Mouse (Mus musculus) kidney, postnatal 0 days (tissue): ENCODE data around the gene Tmem126a. TPM values are rescaled to one million over a fixed set of nuclear protein-coding genes. Genes with fewer than 3 reads are reported as not detected.

ENCODE experiments used
- ATAC-seq: fragments of 200-750 bp; cut with Nextera tagmentation; replicated peaks from 2 replicates; pipeline ENCODE4 v1.8.0; 2017; ENCODE audit warnings: low read depth, moderate number of reproducible peaks, moderate TSS enrichment, moderate library complexity; ENCODE audit not compliant: low FRiP score
- DNase-seq: peaks from one replicate; pipeline ENCODE4 v3.0.0-alpha.2; 2016; ENCODE audit warnings: low spot score
- H3K27ac ChIP-seq: fragments of 300-500 bp; sonication (generic); 2 replicates; pipeline ENCODE4 v1.5.1; 2014; ENCODE audit warnings: mild to moderate bottlenecking
- H3K27me3 ChIP-seq: fragments of 300-500 bp; sonication (generic); 2 replicates; pipeline ENCODE4 v1.6.1; 2014; ENCODE audit warnings: low read length, mixed read lengths; ENCODE audit not compliant: insufficient read depth
- H3K36me3 ChIP-seq: fragments of 300-500 bp; sonication (generic); 2 replicates; pipeline ENCODE4 v1.6.1; 2014; ENCODE audit warnings: low read length, mixed read lengths; ENCODE audit not compliant: insufficient read depth
- H3K4me1 ChIP-seq: fragments of 300-500 bp; sonication (generic); replicated peaks from 2 replicates; pipeline ENCODE4 v1.6.1; 2014; ENCODE audit warnings: antibody characterized with exemption, low read length, mixed read lengths; ENCODE audit not compliant: insufficient read depth
- H3K4me2 ChIP-seq: fragments of 300-500 bp; sonication (generic); 2 replicates; pipeline ENCODE4 v1.6.1; 2014; ENCODE audit warnings: mild to moderate bottlenecking, low read length, moderate library complexity, mixed read lengths
- H3K4me3 ChIP-seq: fragments of 300-500 bp; sonication (generic); replicated peaks from 2 replicates; pipeline ENCODE4 v1.5.1; 2014; ENCODE audit warnings: low read depth, low read length
- H3K9ac ChIP-seq: fragments of 300-500 bp; sonication (generic); 2 replicates; pipeline ENCODE4 v1.6.1; 2014; ENCODE audit warnings: low read depth, low read length
- H3K9me3 ChIP-seq: fragments of 300-500 bp; sonication (generic); replicated peaks from 2 replicates; pipeline ENCODE4 v1.6.1; 2016; ENCODE audit warnings: low read length, inconsistent platforms, mixed read lengths
- CTCF ChIP-seq: IDR thresholded peaks from 2 replicates; pipeline ENCODE4 v1.5.1; 2016; ENCODE audit warnings: antibody characterized with exemption, low read depth, mild to moderate bottlenecking, moderate library complexity
- WGBS: fragments of 180-500 bp; shearing (Covaris S2); extraction: QIAGEN DNeasy Blood & Tissue Kit; methylation state at CpG from one replicate; pipeline ENCODE4 v1.1.7; 2014; 5-methylcytosine and 5-hydroxymethylcytosine counted together
- polyA plus RNA-seq: library from polyadenylated mRNA; unstranded; fragments of >200 nt; fragmentation: Nextera tagmentation; extraction: Ambion mirVana; gene quantifications from 2 replicates; pipeline ENCODE4 v1.2.1, GENCODE M21; 2015

The Tmem126a gene
- polyA plus RNA-seq, 1 experiment from 2014 or later, result 144 TPM

- Histone ChIP-seq H3K9ac (peak overlapping the region; percentile 98), H3K27ac (peak overlapping the region; percentile 99), H3K4me1 (no peaks in the 10 kb centered on the region; the same call in 1 of the 2 replicates), H3K4me2 (peak overlapping the region; percentile 60), H3K36me3 (0 out of 2 replicates have a peak, but pooled peaks cover 4% of the 10 kb centered on the region), H3K4me3 (peak overlapping the region; percentile 94), H3K27me3 (no peaks in the 10 kb centered on the region), H3K9me3 (no peaks in the 10 kb centered on the region)
- peak; percentile 53 for TF ChIP-seq CTCF
- ATAC-seq (peak; percentile 82), DNase-seq (peak; percentile 75)
- WGBS, result under 1% methylated on average over 121 of the region's 123 CpGs
Observed at GRCm38 (mm10) chr7:90443101-90444091, 13.6 kb downstream of the Tmem126a start.

- TF ChIP-seq CTCF, result no peak
- peak within 1 kb of the TSS; percentile 99 for H3K27ac ChIP-seq
- DNase-seq, result peak; percentile 99
- no peaks in the 10 kb centered on the region for H3K27me3 ChIP-seq
- H3K4me2 ChIP-seq, result peak within 1 kb of the TSS; percentile 60
- peak within 1 kb of the TSS; percentile 94 for H3K4me3 ChIP-seq
- no peaks in the 10 kb centered on the region; the same call in 1 of the 2 replicates for H3K4me1 ChIP-seq
- no peaks in the 10 kb centered on the region for H3K9me3 ChIP-seq
- peak within 1 kb of the TSS; percentile 98 for H3K9ac ChIP-seq
- under 1% methylated on average over 54 of the region's 54 CpGs for WGBS
- H3K36me3 ChIP-seq, result 0 out of 2 replicates have a peak, but pooled peaks cover 2% of the 10 kb centered on the region
- peak; percentile 95 for ATAC-seq
Observed at GRCm38 (mm10) chr7:90442518-90443080, 14.4 kb downstream of the Tmem126a start, which contains the start of gene Crebzf. TSS of gene Crebzf (plus strand) at chr7:90442729.

- H3K4me3 ChIP-seq, result peak overlapping the region; percentile 94
- peak overlapping the region; percentile 98 for H3K9ac ChIP-seq
- no peaks in the 10 kb centered on the region for H3K27me3 ChIP-seq
- TF ChIP-seq CTCF, result no peak
- DNase-seq (no peak), ATAC-seq (no peak)
- no peaks in the 10 kb centered on the region; the same call in 1 of the 2 replicates for H3K4me1 ChIP-seq
- H3K4me2 ChIP-seq, result peak overlapping the region; percentile 60
- peak overlapping the region; percentile 99; the same call in 1 of the 2 replicates for H3K27ac ChIP-seq
- WGBS, result 8% methylated on average over 4 of the region's 4 CpGs
- H3K9me3 ChIP-seq, result no peaks in the 10 kb centered on the region
- H3K36me3 ChIP-seq, result no peaks in the 10 kb centered on the region
Observed at GRCm38 (mm10) chr7:90442070-90442469, 15.0 kb downstream of the Tmem126a start.

GRCm38 (mm10) chr7:90440044-90440443 is 17.0 kb downstream of the Tmem126a start:
- ATAC-seq (no peak), DNase-seq (no peak)
- Histone ChIP-seq H3K9me3 (no peaks in the 10 kb centered on the region), H3K27ac (no peak overlapping the region), H3K4me3 (no peak overlapping the region), H3K9ac (no peak overlapping the region), H3K27me3 (no peaks in the 10 kb centered on the region), H3K36me3 (no peaks in the 10 kb centered on the region), H3K4me2 (no peak overlapping the region), H3K4me1 (no peaks in the 10 kb centered on the region; the same call in 1 of the 2 replicates)
- WGBS, result 86% methylated on average over 4 of the region's 4 CpGs
- TF ChIP-seq CTCF, result no peak

GRCm38 (mm10) chr7:90432221-90432620 is 24.8 kb downstream of the Tmem126a start:
- Histone ChIP-seq H3K4me2 (no peak overlapping the region), H3K36me3 (no peaks in the 10 kb centered on the region), H3K27ac (no peak overlapping the region), H3K4me3 (no peak overlapping the region), H3K9me3 (no peaks in the 10 kb centered on the region), H3K9ac (no peak overlapping the region), H3K27me3 (no peaks in the 10 kb centered on the region), H3K4me1 (no peaks in the 10 kb centered on the region)
- TF ChIP-seq CTCF, result no peak
- no peak for ATAC-seq
- no peak for DNase-seq

GRCm38 (mm10) chr7:90427006-90427405 is 30.0 kb downstream of the Tmem126a start:
- ATAC-seq (no peak), DNase-seq (no peak)
- TF ChIP-seq CTCF, result no peak
- H3K36me3 ChIP-seq, result no peaks in the 10 kb centered on the region
- H3K9ac ChIP-seq, result no peak overlapping the region
- H3K4me1 ChIP-seq, result no peaks in the 10 kb centered on the region
- no peak overlapping the region for H3K27ac ChIP-seq
- peak overlapping the region; percentile 62 for H3K4me2 ChIP-seq
- peak overlapping the region; percentile 25 for H3K4me3 ChIP-seq
- H3K9me3 ChIP-seq, result no peaks in the 10 kb centered on the region
- H3K27me3 ChIP-seq, result no peaks in the 10 kb centered on the region
- 62% methylated on average over 9 of the region's 9 CpGs for WGBS
